Mouse (Mus musculus) limb, embryonic 14.5 days (tissue): ENCODE results near the gene Ostm1. TPM values are rescaled to one million over a fixed set of nuclear protein-coding genes. Genes with fewer than 3 reads are reported as not detected.

Experiments
- ATAC-seq: fragments of 200-750 bp; cut with Nextera tagmentation; 2 replicates; pipeline ENCODE4 v1.8.0; 2017; ENCODE audit warnings: low read depth, moderate number of reproducible peaks, moderate TSS enrichment; ENCODE audit not compliant: low FRiP score
- DNase-seq: peaks from one replicate; pipeline ENCODE4 v3.0.0-alpha.2; 2015; ENCODE audit warnings: low spot score
- H3K27ac ChIP-seq: fragments of 300-500 bp; sonication (generic); replicated peaks from 2 replicates; pipeline ENCODE4 v1.5.1; 2014; ENCODE audit warnings: low read depth, mild to moderate bottlenecking, low read length, moderate library complexity, mixed read lengths
- H3K27me3 ChIP-seq: fragments of 300-500 bp; sonication (generic); 2 replicates; pipeline ENCODE4 v1.6.1; 2014; ENCODE audit warnings: low read length, mixed read lengths; ENCODE audit not compliant: control insufficient read depth, insufficient read depth
- H3K36me3 ChIP-seq: fragments of 300-500 bp; sonication (generic); 2 replicates; pipeline ENCODE4 v1.6.1; 2014; ENCODE audit warnings: mild to moderate bottlenecking, low read length, moderate library complexity, mixed read lengths; ENCODE audit not compliant: control insufficient read depth, insufficient read depth
- H3K4me1 ChIP-seq: fragments of 300-500 bp; sonication (generic); 2 replicates; pipeline ENCODE4 v1.6.1; 2014; ENCODE audit warnings: antibody characterized with exemption, low read length, mixed read lengths; ENCODE audit not compliant: control insufficient read depth, insufficient read depth
- H3K4me2 ChIP-seq: fragments of 300-500 bp; sonication (generic); replicated peaks from 2 replicates; pipeline ENCODE4 v1.6.1; 2014; ENCODE audit warnings: low read depth, mild to moderate bottlenecking, low read length, moderate library complexity; ENCODE audit not compliant: severe bottlenecking
- H3K4me3 ChIP-seq: fragments of 300-500 bp; sonication (generic); replicated peaks from 2 replicates; pipeline ENCODE4 v1.5.1; 2014; ENCODE audit warnings: low read length
- H3K9ac ChIP-seq: fragments of 300-500 bp; sonication (generic); 2 replicates; pipeline ENCODE4 v1.6.1; 2014; ENCODE audit warnings: mild to moderate bottlenecking, low read depth, low read length, moderate library complexity; ENCODE audit not compliant: severe bottlenecking
- H3K9me3 ChIP-seq: fragments of 300-500 bp; sonication (generic); 2 replicates; pipeline ENCODE4 v1.6.1; 2016; ENCODE audit warnings: low read length; ENCODE audit not compliant: control insufficient read depth
- POLR2A ChIP-seq: fragments of 200-500 bp; IDR thresholded peaks from 2 replicates; pipeline ENCODE4 v1.8.0; 2012; ENCODE audit warnings: inconsistent platforms, mild to moderate bottlenecking, moderate library complexity, borderline replicate concordance; ENCODE audit not compliant: insufficient read depth, insufficient read length; ENCODE audit errors: extremely low read depth
- WGBS: fragments of 180-500 bp; shearing (Covaris S2); extraction: QIAGEN DNeasy Blood & Tissue Kit; methylation state at CpG from one replicate; pipeline ENCODE4 v1.1.7; 2014; 5-methylcytosine and 5-hydroxymethylcytosine counted together
- polyA plus RNA-seq, 2 experiments: library from polyadenylated mRNA; depleted of rRNA in 1 of 2; stranded (reverse) in 1 of 2; unstranded in 1 of 2; fragments of >200 nt; fragmentation: Nextera tagmentation in 1 of 2; extraction: Ambion mirVana in 1 of 2; gene quantifications; 2 replicates each; pipeline versions ENCODE4 v1.2.1 to v1.2.3; 2012 to 2014

Ostm1 gene
- polyA plus RNA-seq, 2 experiments = 6.9 to 12.0 TPM

DNA sequence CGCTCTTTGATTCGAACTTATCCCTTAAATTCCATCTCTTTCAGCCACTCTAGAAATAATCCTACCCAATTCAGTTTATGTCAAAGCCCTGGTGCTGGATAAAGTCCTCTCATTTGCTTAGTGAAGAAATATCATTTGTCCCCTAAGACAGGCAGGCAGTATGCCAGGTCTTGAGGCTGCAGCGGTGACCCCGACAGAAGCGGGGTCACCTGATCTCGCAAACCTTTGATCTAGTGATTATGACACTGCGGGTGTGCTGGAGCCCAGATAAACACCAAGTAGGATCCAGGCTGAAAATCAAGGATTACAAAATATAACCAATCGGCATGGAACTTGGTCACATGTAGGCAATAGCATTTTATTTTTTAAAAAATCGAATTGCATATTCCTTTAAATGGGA, 131.1 kb downstream of the Ostm1 start:
- no peak for ATAC-seq
- WGBS = 16% methylated on average over 9 of the region's 9 CpGs
- peak overlapping the region; percentile 43; the same call in 1 of the 2 replicates for H3K4me2 ChIP-seq

GRCm38 (mm10) chr10:42715366-42716035, 131.9 kb downstream of the Ostm1 start:
- ATAC-seq (no peak), DNase-seq (no peak)
- Histone ChIP-seq H3K27me3 (0 out of 2 replicates have a peak, but pooled peaks cover 3% of the 10 kb centered on the region), H3K9me3 (no peaks in the 10 kb centered on the region), H3K27ac (no peak overlapping the region), H3K9ac (no peak overlapping the region), H3K36me3 (no peaks in the 10 kb centered on the region), H3K4me1 (peaks cover 13% of the 10 kb centered on the region; the same call in 1 of the 2 replicates), H3K4me2 (peak overlapping the region; percentile 43), H3K4me3 (peak overlapping the region; percentile 13)
- WGBS = 10% methylated on average over 19 of the region's 19 CpGs
- no peak for TF ChIP-seq POLR2A

More for the DNA sequence above, 131.1 kb downstream of the Ostm1 start:
- DNase-seq = no peak
- Histone ChIP-seq H3K36me3 (no peaks in the 10 kb centered on the region), H3K4me1 (peaks cover 13% of the 10 kb centered on the region; the same call in 1 of the 2 replicates), H3K4me3 (no peak overlapping the region), H3K27ac (no peak overlapping the region), H3K9me3 (no peaks in the 10 kb centered on the region), H3K27me3 (0 out of 2 replicates have a peak, but pooled peaks cover 3% of the 10 kb centered on the region), H3K9ac (no peak overlapping the region)
- no peak for TF ChIP-seq POLR2A

GRCm38 (mm10) chr10:42722116-42722515, 138.5 kb downstream of the Ostm1 start:
- Histone ChIP-seq H3K9ac (no peak overlapping the region), H3K4me3 (no peak overlapping the region), H3K36me3 (no peaks in the 10 kb centered on the region), H3K9me3 (no peaks in the 10 kb centered on the region), H3K27me3 (no peaks in the 10 kb centered on the region), H3K27ac (no peak overlapping the region), H3K4me2 (no peak overlapping the region), H3K4me1 (no peaks in the 10 kb centered on the region)
- 92% methylated on average over 5 of the region's 5 CpGs for WGBS
- DNase-seq (no peak), ATAC-seq (no peak)
- TF ChIP-seq POLR2A = no peak

DNA sequence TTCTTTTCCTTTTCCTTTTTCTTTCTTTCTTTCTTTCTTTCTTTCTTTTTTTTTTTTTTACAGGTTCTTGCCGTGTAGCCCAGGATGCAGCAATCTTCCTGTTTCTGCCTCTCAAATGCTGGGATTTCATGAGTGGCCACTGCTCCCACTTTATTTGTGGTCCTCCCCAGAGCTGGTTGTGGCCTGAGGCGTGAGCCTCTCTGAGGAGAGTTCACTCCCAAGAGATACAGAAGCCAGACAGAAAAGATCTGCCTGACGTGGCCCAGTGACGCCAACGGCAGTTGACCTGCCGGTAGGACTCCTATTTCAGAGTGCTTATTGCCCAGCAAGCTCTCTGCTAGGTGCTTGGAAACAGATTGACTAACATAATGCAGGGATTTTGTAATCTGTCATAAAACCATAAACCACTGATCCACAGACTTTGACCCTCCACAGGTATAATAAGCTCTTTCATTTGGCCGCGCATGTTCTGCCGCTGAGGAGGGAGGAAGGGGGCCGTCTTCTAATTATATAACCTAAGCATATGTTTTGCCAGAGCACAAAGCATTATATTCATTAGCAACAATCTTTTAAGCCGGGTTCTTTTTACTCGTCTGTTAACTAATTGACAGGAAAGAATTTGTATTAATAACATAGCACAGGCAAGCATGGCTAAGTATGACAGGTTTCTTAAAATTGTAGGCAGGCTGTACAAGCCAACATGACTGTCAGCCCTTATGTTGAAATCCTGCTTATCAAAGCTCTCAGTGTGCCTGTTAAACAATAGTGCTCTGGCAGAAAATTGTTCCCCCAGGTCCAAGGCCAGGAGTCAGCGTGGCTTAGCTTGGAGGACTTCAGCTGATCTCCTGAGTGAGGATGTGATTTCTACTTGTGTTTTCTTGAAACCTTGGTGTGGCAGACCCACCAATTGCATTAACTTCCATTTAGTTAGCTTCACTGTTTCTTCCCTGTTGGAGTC, 139.9 kb downstream of the Ostm1 start:
- DNase-seq (no peak), ATAC-seq (no peak)
- no peak overlapping the region for H3K27ac ChIP-seq
- 31% methylated on average over 13 of the region's 13 CpGs for WGBS
- H3K4me2 ChIP-seq = no peak overlapping the region
- H3K4me3 ChIP-seq = no peak overlapping the region
- no peaks in the 10 kb centered on the region for H3K36me3 ChIP-seq
- H3K9me3 ChIP-seq = no peaks in the 10 kb centered on the region
- no peaks in the 10 kb centered on the region for H3K4me1 ChIP-seq
- H3K27me3 ChIP-seq = no peaks in the 10 kb centered on the region
- no peak for TF ChIP-seq POLR2A
- no peak overlapping the region for H3K9ac ChIP-seq

GRCm38 (mm10) chr10:42729607-42730006, 146.0 kb downstream of the Ostm1 start:
- H3K9ac ChIP-seq = no peak overlapping the region
- no peak for ATAC-seq
- H3K4me3 ChIP-seq = no peak overlapping the region
- no peaks in the 10 kb centered on the region for H3K9me3 ChIP-seq
- no peak for TF ChIP-seq POLR2A
- no peaks in the 10 kb centered on the region for H3K27me3 ChIP-seq
- no peaks in the 10 kb centered on the region for H3K36me3 ChIP-seq
- WGBS = 47% methylated on average over 2 of the region's 2 CpGs
- H3K4me2 ChIP-seq = no peak overlapping the region
- no peak overlapping the region for H3K27ac ChIP-seq
- no peaks in the 10 kb centered on the region for H3K4me1 ChIP-seq
- no peak for DNase-seq
